Mouse (Mus musculus): ENCODE measurements around the gene Adam15. TPM values are rescaled to one million over a fixed set of nuclear protein-coding genes. Genes with fewer than 3 reads are reported as not detected.

Gene Adam15
- total RNA-seq, 2 experiments from 2014 or later: 45.9 to 79.9 TPM

DNA sequence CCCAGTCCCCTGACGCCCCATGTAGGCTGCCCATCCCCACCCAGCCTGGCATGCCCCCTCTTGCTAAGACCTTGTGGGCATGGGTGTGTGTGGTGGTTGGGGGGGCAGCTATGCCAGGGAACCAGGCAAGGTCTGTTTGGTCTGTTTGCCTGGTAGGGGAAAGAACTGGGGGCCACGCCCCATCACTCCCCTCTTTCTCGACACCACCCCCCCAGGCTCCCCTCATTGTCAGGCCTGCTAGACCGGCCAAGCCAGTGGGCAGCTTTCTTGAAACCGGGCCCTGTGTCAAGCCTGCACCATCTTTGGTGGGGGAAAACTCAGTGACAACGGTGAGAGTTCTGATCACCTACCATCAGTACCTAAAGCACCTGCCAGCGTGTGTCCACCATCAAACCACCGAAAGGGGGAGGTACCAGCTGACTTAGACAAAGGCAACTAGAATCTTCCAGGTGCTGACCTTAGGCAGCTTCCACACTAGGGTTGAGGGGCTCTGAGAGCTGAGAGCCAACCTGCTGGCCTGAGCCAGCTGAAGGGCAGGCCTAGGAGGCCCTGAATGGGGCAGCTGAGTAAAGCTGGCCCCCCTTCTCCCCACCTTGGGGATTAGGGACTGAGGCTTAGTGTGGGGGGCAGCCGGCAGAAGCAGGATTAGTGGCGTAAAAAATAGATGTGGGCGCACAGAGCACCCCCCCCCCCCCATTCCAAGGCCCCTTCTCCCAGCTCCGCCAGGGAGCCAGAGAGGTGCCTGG lies 34.7 kb upstream of the Adam15 start:
- DNase-seq: no peak

DNA sequence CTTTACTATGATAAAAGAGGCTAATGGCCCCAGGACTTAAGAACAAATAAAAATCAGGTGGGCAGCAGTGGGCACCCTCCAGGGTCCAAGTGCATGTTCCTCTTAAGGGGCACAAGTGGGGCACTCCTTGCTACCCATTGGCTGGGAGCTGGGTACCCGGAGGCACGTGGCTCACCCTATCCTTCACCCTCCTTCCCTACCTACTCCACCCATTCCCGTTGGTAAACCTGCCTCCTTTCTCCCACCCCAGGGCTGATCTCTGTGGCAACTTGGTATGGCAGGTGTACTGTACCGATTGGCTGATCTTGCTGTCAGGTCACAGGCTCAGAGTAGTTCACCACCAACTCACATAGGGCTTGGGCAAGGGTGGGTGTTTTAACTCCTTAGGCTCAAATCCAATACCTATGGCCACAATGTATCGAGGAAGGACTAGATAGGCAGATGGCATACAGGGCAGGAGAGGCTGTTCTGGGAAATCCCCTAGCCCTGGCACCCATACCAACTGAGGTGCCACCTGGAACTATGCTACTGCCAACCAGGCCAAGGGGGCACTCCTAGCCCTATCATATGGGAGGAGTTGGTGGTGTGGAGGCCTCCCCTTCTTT lies 34.0 kb upstream of the Adam15 start:
- no peak for DNase-seq

GRCm38 (mm10) chr3:89382950-89383349 lies 33.2 kb upstream of the Adam15 start:
- DNase-seq: no peak

- no peak for DNase-seq
Measured at GRCm38 (mm10) chr3:89382033-89382882, 32.5 kb upstream of the Adam15 start.

GRCm38 (mm10) chr3:89381233-89381632 lies 31.4 kb upstream of the Adam15 start:
- DNase-seq: no peak

GRCm38 (mm10) chr3:89380711-89381110 lies 30.9 kb upstream of the Adam15 start:
- no peak for DNase-seq

GRCm38 (mm10) chr3:89380291-89380690 lies 30.5 kb upstream of the Adam15 start:
- no peak for DNase-seq

GRCm38 (mm10) chr3:89379388-89380131 lies 29.8 kb upstream of the Adam15 start:
- DNase-seq: peak in 1 of 2 experiments; percentile 63

GRCm38 (mm10) chr3:89378394-89379067 lies 28.7 kb upstream of the Adam15 start:
- peak; percentile 78 to 86 for DNase-seq

- no peak for DNase-seq
Measured at GRCm38 (mm10) chr3:89377831-89378230, 28.0 kb upstream of the Adam15 start.

DNA sequence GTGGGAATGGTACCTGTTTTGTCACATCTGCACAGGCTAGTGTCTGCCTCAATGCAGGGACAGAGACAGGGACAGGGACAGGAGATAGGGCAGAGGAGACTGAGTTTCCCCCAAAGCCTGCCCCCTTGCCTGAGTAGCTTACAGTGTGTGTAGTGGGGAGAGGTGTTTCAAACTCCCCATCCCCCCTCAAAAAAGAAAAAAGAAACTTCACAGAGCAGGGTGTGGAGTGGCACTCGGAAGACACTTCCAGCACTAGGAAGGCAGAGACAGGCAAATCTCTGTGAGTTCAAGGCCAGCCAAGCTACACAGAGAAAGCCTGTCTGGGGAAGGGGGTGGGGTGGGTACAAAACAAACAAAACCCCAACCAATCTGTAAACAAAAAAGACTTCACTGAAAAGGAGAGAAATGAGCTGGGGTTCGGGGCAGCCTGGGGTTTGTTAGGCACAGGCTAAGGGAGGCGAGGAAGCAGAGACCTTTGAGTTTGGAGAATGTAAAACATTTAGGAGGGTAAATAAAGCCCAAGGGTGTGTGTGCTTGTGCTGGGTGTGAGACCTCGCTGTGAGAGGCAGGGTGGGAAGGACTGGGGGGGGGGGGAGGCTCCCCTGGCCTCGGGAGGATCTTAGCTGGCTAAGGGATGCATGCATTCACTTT lies 23.9 kb upstream of the Adam15 start:
- no peak for DNase-seq

DNA sequence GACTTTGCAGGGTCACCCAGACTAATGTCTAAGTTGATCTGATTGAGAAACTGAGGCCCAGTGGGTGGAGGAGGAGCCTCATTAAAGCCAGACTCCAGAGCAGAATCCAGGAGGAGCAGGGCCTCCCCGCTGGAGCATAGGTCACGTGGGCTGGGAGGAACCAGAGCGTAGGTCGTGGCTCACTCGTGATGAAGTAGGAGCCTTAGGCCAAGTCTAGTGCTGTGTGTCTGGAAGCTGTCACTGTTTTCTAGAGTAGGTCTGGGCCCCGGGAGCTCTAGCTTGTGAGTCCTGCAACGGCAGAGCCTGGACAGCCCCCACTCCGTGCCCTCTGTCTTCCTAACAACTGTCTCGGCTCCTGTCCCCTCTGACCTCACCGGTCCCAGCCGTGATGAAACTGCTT lies 17.5 kb upstream of the Adam15 start:
- DNase-seq: no peak

GRCm38 (mm10) chr3:89365486-89366414 lies 16.0 kb upstream of the Adam15 start:
- DNase-seq: no peak

DNA sequence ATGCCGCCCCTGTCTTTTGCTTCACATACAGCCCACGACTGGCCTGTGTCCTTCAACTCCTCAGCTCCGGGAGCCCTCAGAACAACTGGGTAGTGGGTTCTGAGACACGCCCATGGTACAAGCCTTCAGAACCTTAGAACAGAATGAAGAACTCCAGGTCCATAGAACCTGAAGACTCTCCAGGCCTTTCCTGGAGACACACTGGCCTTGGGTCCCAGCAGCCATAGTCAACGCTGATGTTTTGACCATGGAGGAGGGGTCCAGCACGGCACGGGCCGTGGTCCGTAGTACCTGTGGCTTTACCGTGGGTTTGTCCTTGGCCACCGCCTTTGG lies 15.3 kb upstream of the Adam15 start, which contains the start of gene Dcst1:
Gene Dcst1, minus strand, starts transcription at position 101 of the 333 bp plus-strand sequence.
- DNase-seq: no peak

GRCm38 (mm10) chr3:89364631-89365030 lies 14.8 kb upstream of the Adam15 start:
- DNase-seq: no peak

GRCm38 (mm10) chr3:89361675-89362074 lies 11.9 kb upstream of the Adam15 start, which contains the start of gene Dcst2:
Dcst2 (plus strand) TSS chr3:89361975.
- no peak for DNase-seq

DNA sequence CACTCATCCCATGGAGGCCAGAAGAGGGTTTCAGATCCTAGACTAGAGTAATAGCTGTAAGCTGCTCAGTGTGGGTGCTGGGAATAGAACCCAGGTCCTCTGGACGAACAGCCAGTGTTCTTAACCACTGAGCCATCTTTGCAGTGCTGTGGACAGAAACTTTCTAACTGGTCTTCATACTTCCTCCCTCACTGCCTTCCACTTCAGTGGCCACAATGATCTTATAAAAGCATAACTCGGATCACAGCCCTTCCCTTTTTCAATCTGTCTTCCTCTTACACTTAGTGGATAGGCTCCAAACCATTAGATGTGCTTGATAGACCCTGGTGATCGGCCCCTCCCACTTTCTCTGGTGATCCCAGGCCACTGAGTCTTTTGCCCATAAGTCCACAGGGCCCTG lies 10.4 kb upstream of the Adam15 start:
- DNase-seq: no peak

GRCm38 (mm10) chr3:89359630-89360029 lies 9.8 kb upstream of the Adam15 start:
- peak in 1 of 2 experiments; percentile 39 for DNase-seq

- no peak for DNase-seq
Measured at GRCm38 (mm10) chr3:89356029-89356428, 6.2 kb upstream of the Adam15 start.

- DNase-seq: no peak
Measured at GRCm38 (mm10) chr3:89355512-89355902, 5.7 kb upstream of the Adam15 start.

Measured in adrenal gland, postnatal 36 days (tissue).